In the genomic region with DNA sequence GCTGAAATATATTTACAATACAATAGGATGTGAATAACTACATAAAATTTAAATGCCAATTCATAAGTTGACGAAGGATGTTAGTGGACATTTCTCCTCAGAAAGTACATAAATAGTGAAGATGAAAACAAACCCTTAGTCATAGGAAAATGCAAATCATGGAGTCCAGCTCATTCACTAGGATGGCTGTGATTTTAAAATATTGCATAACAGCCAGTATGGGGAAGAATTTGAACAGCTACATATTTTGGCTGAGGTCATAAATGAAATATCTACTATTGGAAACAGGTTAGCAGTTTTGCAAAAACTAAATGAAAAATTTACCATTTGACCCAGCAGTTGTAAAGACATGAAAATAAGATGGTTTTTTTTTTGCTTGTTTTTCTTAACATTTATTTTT, we compare ENCODE assay signal across 8 mouse cellular contexts. TPM values are rescaled to one million over a fixed set of nuclear protein-coding genes. Genes with fewer than 3 reads are reported as not detected.
DNase-seq lines count a peak whose midpoint lies in the region; ATAC-seq and TF ChIP-seq lines count a peak whose summit lies in the region.

No protein-coding gene starts in this region.

- 31% methylated on average over 1 of the region's 1 CpGs for WGBS in heart, embryonic 12.5 days
- whole genome bisulfite sequencing in hindbrain, embryonic 10.5 days, result 46% methylated on average over 1 of the region's 1 CpGs
- 44% methylated on average over 1 of the region's 1 CpGs for WGBS in midbrain, embryonic 10.5 days

- H3K4me1 ChIP-seq in heart, embryonic 12.5 days (replicated peaks), result no peaks in the 10 kb centered on the region
- H3K4me1 ChIP-seq in ES-E14 (ENCODE audit: control insufficient read depth in 2 of 2, insufficient read depth in 2 of 2, low read length in 2 of 2, poor library complexity in 1 of 2), result peaks cover 0 to 3% of the 10 kb centered on the region in 2 experiments; a peak in 1 of 4 replicates
- no peaks in the 10 kb centered on the region for H3K4me1 ChIP-seq in hindbrain, embryonic 10.5 days (replicated peaks)
- H3K4me1 ChIP-seq in midbrain, embryonic 10.5 days, result peaks cover 7% of the 10 kb centered on the region; the same call in 1 of the 2 replicates

- H3K4me3 ChIP-seq in heart, embryonic 12.5 days, result peak overlapping the region; percentile 63; the same call in 1 of the 2 replicates
- peak overlapping the region; percentile 76 to 93 for H3K4me3 ChIP-seq in ES-E14 (ENCODE audit: insufficient read depth in 1 of 2, low read depth in 1 of 2, low read length in 2 of 2, poor library complexity in 1 of 2, severe bottlenecking in 1 of 2)
- peak overlapping the region; percentile 62 for H3K4me3 ChIP-seq in hindbrain, embryonic 10.5 days
- peak overlapping the region; percentile 61 for H3K4me3 ChIP-seq in midbrain, embryonic 10.5 days

- no peak overlapping the region for H3K4me2 ChIP-seq in heart, embryonic 12.5 days

- intact Hi-C loops in heart, postnatal 10 days (cut with DNase I), result no loop called here

- in situ Hi-C loops in ES-E14 (cut with MboI; ENCODE audit: low sequenced_read_pairs in 2 of 2, unreplicated experiment in 2 of 2), result no loop called here

- no peak overlapping the region for H3K27ac ChIP-seq in heart, embryonic 12.5 days (ENCODE audit: poor library complexity, severe bottlenecking)
- H3K27ac ChIP-seq in ES-E14 (ENCODE audit: insufficient read depth, low read depth, low read length, poor library complexity, severe bottlenecking), result no peak overlapping the region
- peak overlapping the region; percentile 90 for H3K27ac ChIP-seq in hindbrain, embryonic 10.5 days
- H3K27ac ChIP-seq in midbrain, embryonic 10.5 days (replicated peaks), result peak overlapping the region; percentile 87

- no peak for ATAC-seq in heart, embryonic 12.5 days (ENCODE audit: insufficient number of reproducible peaks, low FRiP score)
- ATAC-seq in megakaryocyte progenitor cell, adult 5-6 weeks (replicated peaks; ENCODE audit: poor library complexity), result no peak
- ATAC-seq in cerebellum, adult (ENCODE audit: insufficient number of reproducible peaks, low FRiP score, low TSS enrichment), result no peak

- H3K9ac ChIP-seq in heart, embryonic 12.5 days, result no peak overlapping the region
- no peak overlapping the region for H3K9ac ChIP-seq in ES-E14 (ENCODE audit: insufficient read depth, low read depth, low read length, poor library complexity, severe bottlenecking)

- no peaks in the 10 kb centered on the region for H3K36me3 ChIP-seq in heart, embryonic 12.5 days
- no peaks in the 10 kb centered on the region for H3K36me3 ChIP-seq in ES-E14 (ENCODE audit: control insufficient read depth, insufficient read depth, low read length, poor library complexity, severe bottlenecking)
- no peaks in the 10 kb centered on the region for H3K36me3 ChIP-seq in hindbrain, embryonic 10.5 days
- no peaks in the 10 kb centered on the region for H3K36me3 ChIP-seq in midbrain, embryonic 10.5 days

- H3K27me3 ChIP-seq in heart, embryonic 12.5 days (replicated peaks), result no peaks in the 10 kb centered on the region
- H3K27me3 ChIP-seq in hindbrain, embryonic 10.5 days (ENCODE audit: insufficient read depth, poor library complexity, severe bottlenecking), result no peaks in the 10 kb centered on the region
- H3K27me3 ChIP-seq in midbrain, embryonic 10.5 days (ENCODE audit: low read depth, poor library complexity, severe bottlenecking), result no peaks in the 10 kb centered on the region

- peaks cover 2% of the 10 kb centered on the region for H3K9me3 ChIP-seq in heart, embryonic 12.5 days (replicated peaks)
- no peaks in the 10 kb centered on the region for H3K9me3 ChIP-seq in ES-E14 (ENCODE audit: control insufficient read depth, insufficient read depth, low read depth, low read length)
- H3K9me3 ChIP-seq in hindbrain, embryonic 10.5 days, result peaks cover 7% of the 10 kb centered on the region; the same call in 1 of the 2 replicates
- H3K9me3 ChIP-seq in midbrain, embryonic 10.5 days (replicated peaks), result peaks cover 4% of the 10 kb centered on the region; the same call in 1 of the 2 replicates

- no peak for DNase-seq in heart, postnatal 10 days
- no peak for DNase-seq in ES-E14 (ENCODE audit: low read depth, low spot score)
- no peak for DNase-seq in hindbrain, embryonic 10.5 days (ENCODE audit: low spot score)
- DNase-seq in midbrain, embryonic 10.5 days (ENCODE audit: low spot score), result no peak
- no peak for DNase-seq in cerebellum, adult 11-12 months

TF ChIP-seq in ES-E14, 5 proteins besides CTCF, POLR2A, EP300 and RAD21:
- TF ChIP-seq ZNF384 (IDR thresholded peaks at IDR 0.05; ENCODE audit: low read depth, low read length) (no peak), HCFC1 (IDR thresholded peaks at IDR 0.05; ENCODE audit: borderline replicate concordance, insufficient read depth, low read length) (no peak), ZC3H11A (IDR thresholded peaks at IDR 0.05; ENCODE audit: borderline replicate concordance, low read depth, low read length) (no peak), MAFK (IDR thresholded peaks at IDR 0.05; ENCODE audit: insufficient read depth, low read depth, low read length) (no peak), CHD2 (IDR thresholded peaks at IDR 0.05; ENCODE audit: low read depth, low read length) (no peak)

RNA-seq across cellular contexts. Expression of gene Lrif1, which starts 0.6 kb away (rescaled TPM):
- 14.8 and 15.4 TPM in 2 replicates for polyA plus RNA-seq in heart, embryonic 12.5 days (2016; fragmentation: Nextera tagmentation; extraction: Ambion mirVana)
- 10 to 100 TPM; 12.3 to 13.6 TPM for total RNA-seq in heart, postnatal 10 days (2021)
- 12.0 and 14.9 TPM in 2 replicates for total RNA-seq in ES-E14 (2012; rRNA removed)
- 11.5 and 13.3 TPM in 2 replicates for polyA plus RNA-seq in hindbrain, embryonic 10.5 days (2016; fragmentation: Nextera tagmentation; extraction: Ambion mirVana)
- 14.0 and 16.8 TPM in 2 replicates for polyA plus RNA-seq in midbrain, embryonic 10.5 days (2016; fragmentation: Nextera tagmentation; extraction: Ambion mirVana)
- total RNA-seq in megakaryocyte progenitor cell, adult 5-6 weeks (2015), result 44.0 and 56.5 TPM in 2 replicates
- total RNA-seq in megakaryocyte progenitor cell, adult 5-6 weeks (2017), result 27.9 and 35.1 TPM in 2 replicates

Comparison
In these comparisons a context has a peak if more than half of its experiments do, and no peak if none do; other contexts are left out.
1. H3K27ac ChIP-seq: peak in hindbrain, embryonic 10.5 days (single experiment) and midbrain, embryonic 10.5 days (single experiment); none in heart, embryonic 12.5 days (single experiment) and ES-E14 (single experiment).
2. Peak in every context shown above with its lines, with median percentiles within 50 percentile points of each other: H3K4me3 ChIP-seq.